Mouse (Mus musculus) liver, embryonic 14.5 days (tissue): Measurements from ENCODE around the gene Cbx2. TPM values are rescaled to one million over a fixed set of nuclear protein-coding genes. Genes with fewer than 3 reads are reported as not detected.

Source experiments
- ATAC-seq: fragments of 200-750 bp; cut with Nextera tagmentation; 2 replicates; pipeline ENCODE4 v1.8.0; 2017; ENCODE audit warnings: moderate number of reproducible peaks, mild to moderate bottlenecking, moderate library complexity; ENCODE audit not compliant: insufficient read depth
- DNase-seq, 3 experiments: peaks; one replicate each; pipeline ENCODE4 v3.0.0-alpha.2; 2012 to 2013; ENCODE audit warnings: low read depth in 3 of 3, low spot score in 3 of 3
- H3K27ac ChIP-seq: fragments of 300-500 bp; sonication (generic); 2 replicates; pipeline ENCODE4 v1.5.1; 2014; ENCODE audit warnings: moderate library complexity, mild to moderate bottlenecking, control low read depth, inconsistent platforms
- H3K27me3 ChIP-seq: fragments of 300-500 bp; sonication (generic); 2 replicates; pipeline ENCODE4 v1.6.1; 2014; ENCODE audit warnings: mild to moderate bottlenecking, low read length, moderate library complexity; ENCODE audit not compliant: control insufficient read depth, insufficient read depth
- H3K36me3 ChIP-seq: fragments of 300-500 bp; sonication (generic); replicated peaks from 2 replicates; pipeline ENCODE4 v1.6.1; 2014; ENCODE audit warnings: low read depth; ENCODE audit not compliant: control insufficient read depth, insufficient read depth
- H3K4me1 ChIP-seq, 2 experiments: fragments of 200-500 bp in 1 of 2; fragments of 300-500 bp in 1 of 2; sonication (generic) in 1 of 2; replicated peaks; 2 replicates each; pipeline ENCODE4 v1.6.1; 2012 to 2014; ENCODE audit warnings: antibody characterized with exemption in 1 of 2, inconsistent platforms in 1 of 2, low read length in 1 of 2; ENCODE audit not compliant: control insufficient read depth in 2 of 2, insufficient read depth in 2 of 2
- H3K4me2 ChIP-seq: fragments of 300-500 bp; sonication (generic); 2 replicates; pipeline ENCODE4 v1.6.1; 2014; ENCODE audit warnings: low read depth, mild to moderate bottlenecking, control low read depth, moderate library complexity
- H3K4me3 ChIP-seq, 2 experiments: fragments of 200-500 bp in 1 of 2; fragments of 300-500 bp in 1 of 2; sonication (generic) in 1 of 2; 2 replicates each; pipeline ENCODE4 v1.5.1; 2012 to 2014; ENCODE audit warnings: low read depth in 2 of 2, low read length in 2 of 2, mild to moderate bottlenecking in 2 of 2, control low read depth in 1 of 2, inconsistent platforms in 1 of 2, moderate library complexity in 1 of 2; ENCODE audit not compliant: insufficient read depth in 1 of 2
- H3K9ac ChIP-seq: fragments of 300-500 bp; sonication (generic); replicated peaks from 2 replicates; pipeline ENCODE4 v1.6.1; 2014; ENCODE audit warnings: mild to moderate bottlenecking, control low read depth, moderate library complexity
- H3K9me3 ChIP-seq: fragments of 300-500 bp; sonication (generic); 2 replicates; pipeline ENCODE4 v1.6.1; 2016; ENCODE audit warnings: low read length, mixed read lengths; ENCODE audit not compliant: control insufficient read depth
- CTCF ChIP-seq: IDR thresholded peaks from 2 replicates; pipeline ENCODE4 v1.5.1; 2016; ENCODE audit warnings: antibody characterized with exemption, low read depth, control low read depth
- EP300 ChIP-seq: IDR thresholded peaks from 2 replicates; pipeline ENCODE4 v1.6.1; 2016; ENCODE audit warnings: antibody characterized with exemption, low read depth
- WGBS: fragments of 180-500 bp; shearing (Covaris S2); extraction: QIAGEN DNeasy Blood & Tissue Kit; methylation state at CpG from one replicate; pipeline ENCODE4 v1.1.7; 2014; ENCODE audit not compliant: insufficient replicate concordance; 5-methylcytosine and 5-hydroxymethylcytosine counted together
- polyA plus RNA-seq, 2 experiments: library from polyadenylated mRNA; depleted of rRNA in 1 of 2; stranded (reverse) in 1 of 2; unstranded in 1 of 2; fragments of >200 nt; fragmentation: Nextera tagmentation in 1 of 2; extraction: Ambion mirVana in 1 of 2; gene quantifications; 2 replicates each; pipeline versions ENCODE4 v1.2.1 to v1.2.3; 2012 to 2014

The Cbx2 gene
- polyA plus RNA-seq, 2 experiments, result 1.7 to 1.8 TPM

- H3K27ac ChIP-seq, result no peak overlapping the region
- no peaks in the 10 kb centered on the region for H3K9me3 ChIP-seq
- DNase-seq (no peak), ATAC-seq (no peak)
- peaks cover 3% of the 10 kb centered on the region; the same call in 1 of the 2 replicates for H3K36me3 ChIP-seq
- WGBS, result 2% methylated on average over 31 of the region's 31 CpGs
- H3K4me1 ChIP-seq, result peaks cover 3 to 8% of the 10 kb centered on the region in 2 experiments; a peak in 3 of 4 replicates
- TF ChIP-seq CTCF (no peak), EP300 (no peak)
- no peak overlapping the region for H3K9ac ChIP-seq
- peaks cover 94% of the 10 kb centered on the region for H3K27me3 ChIP-seq
- H3K4me2 ChIP-seq, result peak overlapping the region; percentile 82
- peak overlapping the region in 1 of 2 experiments; percentile 63; a peak in 3 of 4 replicates for H3K4me3 ChIP-seq
These were observed 19.1 kb downstream of the Cbx2 start for GRCm38 (mm10) chr11:119041750-119042465.

- Histone ChIP-seq H3K27me3 (peaks cover 94% of the 10 kb centered on the region), H3K4me3 (no peak overlapping the region), H3K4me1 (peaks cover 4 to 10% of the 10 kb centered on the region in 2 experiments; a peak in 3 of 4 replicates), H3K36me3 (peaks cover 3% of the 10 kb centered on the region; the same call in 1 of the 2 replicates), H3K4me2 (no peak overlapping the region), H3K9me3 (no peaks in the 10 kb centered on the region), H3K27ac (no peak overlapping the region), H3K9ac (no peak overlapping the region)
- ATAC-seq (no peak), DNase-seq (no peak)
- TF ChIP-seq CTCF (no peak), EP300 (no peak)
- WGBS, result 2% methylated on average over 52 of the region's 52 CpGs
These were observed 19.9 kb downstream of the Cbx2 start for GRCm38 (mm10) chr11:119042466-119043272.

GRCm38 (mm10) chr11:119043273-119043540, 20.4 kb downstream of the Cbx2 start:
- peaks cover 94% of the 10 kb centered on the region for H3K27me3 ChIP-seq
- no peaks in the 10 kb centered on the region for H3K9me3 ChIP-seq
- no peak overlapping the region for H3K27ac ChIP-seq
- peaks cover 4 to 9% of the 10 kb centered on the region in 2 experiments; a peak in 3 of 4 replicates for H3K4me1 ChIP-seq
- ATAC-seq (no peak), DNase-seq (no peak)
- peaks cover 3% of the 10 kb centered on the region; the same call in 1 of the 2 replicates for H3K36me3 ChIP-seq
- WGBS, result 2% methylated on average over 4 of the region's 4 CpGs
- no peak for TF ChIP-seq EP300
- TF ChIP-seq CTCF, result no peak
- H3K9ac ChIP-seq, result no peak overlapping the region
- no peak overlapping the region for H3K4me3 ChIP-seq
- no peak overlapping the region for H3K4me2 ChIP-seq

GRCm38 (mm10) chr11:119043761-119044550, 21.2 kb downstream of the Cbx2 start:
- Histone ChIP-seq H3K9me3 (no peaks in the 10 kb centered on the region), H3K27me3 (peaks cover 94% of the 10 kb centered on the region), H3K4me2 (no peak overlapping the region), H3K4me1 (peaks cover 4 to 9% of the 10 kb centered on the region in 2 experiments; a peak in 3 of 4 replicates), H3K27ac (no peak overlapping the region), H3K4me3 (no peak overlapping the region), H3K36me3 (peaks cover under 1% of the 10 kb centered on the region; the same call in 1 of the 2 replicates), H3K9ac (no peak overlapping the region)
- TF ChIP-seq CTCF (peak; percentile 53), EP300 (no peak)
- no peak for DNase-seq
- 6% methylated on average over 10 of the region's 10 CpGs for WGBS
- ATAC-seq, result no peak
